Mouse (Mus musculus) stomach, postnatal 0 days (tissue): ENCODE data around the gene Hsf4. TPM values are rescaled to one million over a fixed set of nuclear protein-coding genes. Genes with fewer than 3 reads are reported as not detected.
"Not testable (repeated sequence)": the region's sequence is repeated elsewhere in the genome, so short reads cannot be mapped to it uniquely, and the experiment has no call there.

Experiments
- ATAC-seq: fragments of 200-750 bp; cut with Nextera tagmentation; 2 replicates; pipeline ENCODE4 v1.8.0; 2017; ENCODE audit not compliant: low FRiP score, low TSS enrichment
- DNase-seq: peaks from one replicate; pipeline ENCODE4 v3.0.0-alpha.2; 2016; ENCODE audit warnings: low spot score
- H3K27ac ChIP-seq: fragments of 300-500 bp; sonication (generic); replicated peaks from 2 replicates; pipeline ENCODE4 v1.5.1; 2014; ENCODE audit warnings: mild to moderate bottlenecking, control low read depth
- H3K27me3 ChIP-seq: fragments of 300-500 bp; sonication (generic); 2 replicates; pipeline ENCODE4 v1.6.1; 2014; ENCODE audit warnings: low read length; ENCODE audit not compliant: control insufficient read depth, insufficient read depth
- H3K36me3 ChIP-seq: fragments of 300-500 bp; sonication (generic); 2 replicates; pipeline ENCODE4 v1.6.1; 2014; ENCODE audit warnings: low read length, mixed read lengths; ENCODE audit not compliant: control insufficient read depth, insufficient read depth
- H3K4me1 ChIP-seq: fragments of 300-500 bp; sonication (generic); replicated peaks from 2 replicates; pipeline ENCODE4 v1.6.1; 2014; ENCODE audit warnings: antibody characterized with exemption; ENCODE audit not compliant: control insufficient read depth, insufficient read depth
- H3K4me2 ChIP-seq: fragments of 300-500 bp; sonication (generic); replicated peaks from 2 replicates; pipeline ENCODE4 v1.6.1; 2014; ENCODE audit warnings: low read depth, mild to moderate bottlenecking, control low read depth, moderate library complexity
- H3K4me3 ChIP-seq: fragments of 300-500 bp; sonication (generic); 2 replicates; pipeline ENCODE4 v1.5.1; 2014; ENCODE audit warnings: low read depth, low read length, control low read depth
- H3K9ac ChIP-seq: fragments of 300-500 bp; sonication (generic); 2 replicates; pipeline ENCODE4 v1.6.1; 2014; ENCODE audit warnings: mild to moderate bottlenecking, low read length, control low read depth, mixed read lengths
- H3K9me3 ChIP-seq: fragments of 300-500 bp; sonication (generic); 2 replicates; pipeline ENCODE4 v1.6.1; 2016; ENCODE audit warnings: low read length; ENCODE audit not compliant: control insufficient read depth
- CTCF ChIP-seq: IDR thresholded peaks from 2 replicates; pipeline ENCODE4 v1.5.1; 2016; ENCODE audit warnings: antibody characterized with exemption, low read depth, mild to moderate bottlenecking, moderate library complexity
- EP300 ChIP-seq: optimal IDR thresholded peaks from 2 replicates; pipeline ENCODE3; 2016; ENCODE audit warnings: antibody characterized with exemption
- WGBS: fragments of 180-500 bp; shearing (Covaris S2); extraction: QIAGEN DNeasy Blood & Tissue Kit; methylation state at CpG from one replicate; pipeline ENCODE4 v1.1.7; 2014; 5-methylcytosine and 5-hydroxymethylcytosine counted together
- polyA plus RNA-seq: library from polyadenylated mRNA; unstranded; fragments of >200 nt; fragmentation: Nextera tagmentation; extraction: Ambion mirVana; gene quantifications from 2 replicates; pipeline ENCODE4 v1.2.1, GENCODE M21; 2015

Hsf4 gene
- polyA plus RNA-seq, 1 experiment from 2014 or later, result 0.34 TPM

- Histone ChIP-seq H3K4me2 (no peak overlapping the region), H3K4me3 (no peak overlapping the region), H3K9ac (no peak overlapping the region), H3K36me3 (no peaks in the 10 kb centered on the region; the same call in 1 of the 2 replicates), H3K27me3 (no peaks in the 10 kb centered on the region), H3K4me1 (no peaks in the 10 kb centered on the region), H3K9me3 (no peaks in the 10 kb centered on the region), H3K27ac (no peak overlapping the region; the same call in 1 of the 2 replicates)
- TF ChIP-seq CTCF, result no peak
- TF ChIP-seq EP300, result no peak
- WGBS, result 78% methylated on average over 12 of the region's 12 CpGs
- ATAC-seq (no peak), DNase-seq (no peak)
Observed at GRCm38 (mm10) chr8:105231503-105232320, 37.9 kb upstream of the Hsf4 start.

- not testable (repeated sequence) for ATAC-seq, H3K36me3 ChIP-seq, H3K27me3 ChIP-seq, H3K4me1 ChIP-seq, DNase-seq, H3K9ac ChIP-seq, H3K9me3 ChIP-seq, H3K4me2 ChIP-seq, H3K4me3 ChIP-seq, H3K27ac ChIP-seq
- WGBS, result 85% methylated on average over 4 of the region's 4 CpGs
Observed at GRCm38 (mm10) chr8:105232321-105232693, 37.3 kb upstream of the Hsf4 start.

GRCm38 (mm10) chr8:105233126-105233935, 36.3 kb upstream of the Hsf4 start:
- Histone ChIP-seq H3K27me3 (no peaks in the 10 kb centered on the region), H3K9me3 (no peaks in the 10 kb centered on the region), H3K4me3 (no peak overlapping the region), H3K36me3 (no peaks in the 10 kb centered on the region; the same call in 1 of the 2 replicates), H3K4me2 (no peak overlapping the region), H3K9ac (no peak overlapping the region), H3K27ac (no peak overlapping the region), H3K4me1 (no peaks in the 10 kb centered on the region)
- ATAC-seq (no peak), DNase-seq (no peak)
- TF ChIP-seq EP300, result no peak
- 24% methylated on average over 1 of the region's 1 CpGs for WGBS

- H3K4me3 ChIP-seq, result no peak overlapping the region
- H3K27me3 ChIP-seq, result no peaks in the 10 kb centered on the region
- H3K4me1 ChIP-seq, result no peaks in the 10 kb centered on the region
- no peaks in the 10 kb centered on the region; the same call in none of the 2 replicates for H3K36me3 ChIP-seq
- H3K4me2 ChIP-seq, result no peak overlapping the region
- no peak overlapping the region for H3K9ac ChIP-seq
- 50% methylated on average over 1 of the region's 1 CpGs for WGBS
- DNase-seq, result no peak
- H3K9me3 ChIP-seq, result no peaks in the 10 kb centered on the region
- H3K27ac ChIP-seq, result no peak overlapping the region
- no peak for ATAC-seq
- no peak for TF ChIP-seq EP300
- TF ChIP-seq CTCF, result no peak
Observed at GRCm38 (mm10) chr8:105235206-105235605, 34.4 kb upstream of the Hsf4 start.

- no peaks in the 10 kb centered on the region for H3K27me3 ChIP-seq
- H3K36me3 ChIP-seq, result peaks cover 4% of the 10 kb centered on the region
- 73% methylated on average over 14 of the region's 14 CpGs for WGBS
Observed at GRCm38 (mm10) chr8:105237442-105238142, 32.0 kb upstream of the Hsf4 start.

More at GRCm38 (mm10) chr8:105237442-105238142, 32.0 kb upstream of the Hsf4 start:
- ATAC-seq (no peak), DNase-seq (no peak)
- Histone ChIP-seq H3K9ac (no peak overlapping the region), H3K4me3 (no peak overlapping the region), H3K9me3 (no peaks in the 10 kb centered on the region), H3K4me2 (no peak overlapping the region), H3K27ac (no peak overlapping the region), H3K4me1 (no peaks in the 10 kb centered on the region)
- TF ChIP-seq EP300, result no peak
- no peak for TF ChIP-seq CTCF
